Mouse (Mus musculus) spleen, adult 2 months (tissue): ENCODE measurements around the gene Cpt1b.

Experiments used
- CTCF ChIP-seq: fragments of 200-500 bp; IDR thresholded peaks from 2 replicates; pipeline ENCODE4 v1.5.1; 2011; ENCODE audit warnings: mild to moderate bottlenecking, inconsistent platforms; ENCODE audit not compliant: insufficient read depth, insufficient read length, insufficient replicate concordance; ENCODE audit errors: extremely low read depth
- POLR2A ChIP-seq: fragments of 200-500 bp; IDR thresholded peaks from 2 replicates; pipeline ENCODE4 v1.6.1; 2011; ENCODE audit warnings: low read depth, low read length, inconsistent platforms

DNA sequence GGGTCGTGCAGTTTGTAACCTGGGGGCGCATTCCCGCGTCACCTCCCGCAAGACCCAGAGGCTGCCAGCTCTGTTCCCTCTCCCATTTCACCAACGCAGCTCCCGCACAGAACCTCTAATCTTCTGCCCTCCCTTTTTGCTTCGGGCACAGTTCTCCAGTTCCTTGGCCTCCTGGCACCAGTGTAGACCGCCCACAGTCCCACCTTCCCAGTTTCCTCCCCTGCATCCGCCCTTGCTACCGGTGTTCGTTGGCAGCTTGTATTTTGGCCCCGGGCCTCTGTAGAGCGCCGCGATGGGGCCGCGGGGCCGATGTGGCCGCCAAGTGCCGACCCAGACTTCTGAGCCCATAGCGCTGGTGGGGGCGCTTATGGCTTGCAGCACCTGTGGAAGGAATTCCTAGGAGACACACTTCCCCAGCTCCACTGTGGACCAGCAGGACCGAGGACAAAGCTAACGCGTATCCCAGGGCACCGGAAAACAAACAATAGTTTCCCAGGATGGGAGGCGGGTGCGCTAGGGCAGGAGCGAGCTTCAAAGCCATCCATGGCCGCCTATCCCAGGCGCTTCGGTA lies 46.7 kb downstream of the Cpt1b start, which contains the start of gene Odf3b:
- no peak for TF ChIP-seq CTCF
- no peak for TF ChIP-seq POLR2A
